Mouse (Mus musculus): ENCODE results near the gene Rnaseh1.

Rnaseh1 gene

DNA sequence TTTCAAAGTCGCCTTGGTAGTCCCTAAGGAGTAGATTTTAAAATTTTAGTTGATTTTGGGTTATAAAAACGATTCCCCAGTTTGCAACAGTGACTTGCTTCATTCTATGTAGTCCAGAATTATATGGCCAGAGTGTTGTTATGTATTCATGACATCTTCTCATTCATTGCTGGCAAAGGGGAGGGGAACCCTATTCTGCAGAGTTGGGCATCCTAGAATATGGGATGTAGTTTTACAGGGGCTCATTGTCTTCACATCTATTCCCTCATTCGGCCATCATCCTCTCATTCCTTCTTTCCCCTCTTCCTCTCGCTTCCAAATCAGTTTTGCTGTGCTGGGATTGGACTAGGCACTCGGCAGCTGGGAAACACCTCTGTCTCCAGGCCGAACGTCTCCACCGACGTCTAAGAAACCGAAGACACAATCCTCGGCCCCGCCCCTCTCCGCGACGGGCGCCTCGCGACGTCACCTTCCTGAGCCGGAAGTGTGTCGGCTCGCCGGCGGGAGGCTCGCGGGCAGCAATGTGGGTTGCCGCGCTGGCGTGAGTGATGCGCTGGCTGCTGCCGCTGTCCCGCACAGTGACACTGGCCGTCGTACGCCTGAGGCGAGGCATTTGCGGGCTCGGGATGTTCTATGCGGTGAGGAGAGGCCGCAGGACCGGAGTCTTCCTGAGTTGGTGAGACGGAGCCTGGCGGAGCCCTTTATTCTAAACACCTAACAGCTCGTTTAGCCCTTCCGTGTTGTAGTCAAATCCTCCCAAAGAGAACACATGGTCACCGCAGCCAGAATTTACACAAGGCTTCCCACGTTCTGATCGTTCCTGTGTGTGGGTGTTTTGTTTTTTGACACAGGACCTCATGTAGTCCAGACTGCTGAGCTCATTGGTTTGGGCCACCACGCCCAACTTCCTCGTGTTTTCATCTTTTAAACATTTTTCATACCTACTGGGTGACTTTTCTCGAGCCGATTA, at the start of gene Rnaseh1:
Gene Rnaseh1 (plus strand): TSS at position 462 of the 970 bp plus-strand sequence.
- peak; percentile 82 for DNase-seq (ENCODE audit: low read depth)

DNA sequence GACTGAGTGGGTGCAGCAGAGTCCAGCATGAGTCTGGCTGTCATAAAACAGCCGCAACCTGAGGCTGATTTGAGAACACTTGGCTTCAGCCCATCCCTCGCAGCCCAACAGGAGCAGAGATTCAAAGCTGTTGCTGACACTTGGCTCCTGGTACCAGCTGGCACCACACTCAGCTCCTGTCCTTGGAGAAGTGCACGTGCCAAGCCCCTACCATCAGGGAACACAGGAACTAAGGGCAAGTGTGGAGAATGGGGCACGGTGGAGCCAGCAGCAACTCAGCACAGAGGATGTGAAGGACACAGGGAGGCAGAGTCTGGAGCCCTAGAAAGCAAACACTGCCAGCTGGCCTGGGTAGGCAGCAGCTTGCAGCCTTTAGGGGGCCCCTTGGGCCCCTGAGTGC, 47.1 kb upstream of the Rnaseh1 start:
- DNase-seq (ENCODE audit: low read depth), result no peak

DNA sequence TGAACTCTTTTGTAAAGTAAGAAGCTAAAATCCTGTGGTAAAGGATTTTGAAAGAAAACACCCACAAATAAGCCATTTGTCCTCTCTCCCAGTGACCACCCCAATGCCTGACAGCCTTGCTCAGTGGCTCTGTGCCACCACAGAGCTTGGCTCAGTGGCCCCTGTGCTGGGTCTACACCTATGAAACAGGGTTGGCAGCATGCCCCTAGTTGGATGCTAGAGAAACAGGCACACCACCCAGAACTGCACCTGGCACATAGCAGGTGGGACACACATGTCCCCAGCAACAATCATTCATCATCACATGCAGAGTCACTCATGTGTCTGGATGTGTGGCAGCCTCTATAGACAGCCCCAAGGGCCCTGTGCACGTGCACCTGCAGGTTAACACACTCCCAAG, 45.9 kb upstream of the Rnaseh1 start:
- DNase-seq (ENCODE audit: low read depth), result no peak

DNA sequence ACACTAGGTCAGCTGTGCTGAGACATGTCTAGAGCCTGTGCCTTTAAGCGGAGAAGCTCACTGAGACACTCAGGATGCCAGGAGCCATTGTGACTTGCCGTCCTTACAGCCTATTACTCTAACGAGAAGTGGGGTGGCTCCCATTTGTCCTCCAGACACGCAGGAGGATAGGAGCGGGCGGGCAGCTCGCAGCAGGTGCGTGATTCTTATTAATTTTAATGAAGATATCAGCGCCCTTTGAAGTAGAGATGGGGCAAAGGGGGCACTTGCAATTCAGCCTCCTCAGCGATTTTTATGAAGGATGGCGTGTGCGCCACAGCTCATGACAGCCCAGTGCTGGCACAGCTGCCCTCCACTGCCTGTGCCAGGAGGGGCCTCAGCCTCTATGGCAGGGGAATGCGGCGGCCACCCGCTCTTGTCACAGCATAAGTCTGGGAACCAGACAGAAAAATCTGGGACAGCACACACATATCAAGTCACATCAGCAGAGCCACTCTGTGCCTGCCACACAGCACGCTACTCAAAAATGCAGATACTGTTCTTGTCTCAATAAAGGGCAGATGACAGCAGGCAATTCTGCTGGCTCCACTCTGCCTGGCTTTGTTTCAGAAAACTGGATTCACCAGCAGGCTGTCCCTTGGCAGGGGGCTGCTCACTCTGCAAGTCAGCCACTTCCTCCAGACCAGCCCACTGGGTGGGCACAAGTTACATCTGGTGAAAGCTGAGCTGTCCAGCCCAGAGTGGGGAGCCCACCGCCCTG, 41.7 kb upstream of the Rnaseh1 start:
- no peak for DNase-seq (ENCODE audit: low read depth)

DNA sequence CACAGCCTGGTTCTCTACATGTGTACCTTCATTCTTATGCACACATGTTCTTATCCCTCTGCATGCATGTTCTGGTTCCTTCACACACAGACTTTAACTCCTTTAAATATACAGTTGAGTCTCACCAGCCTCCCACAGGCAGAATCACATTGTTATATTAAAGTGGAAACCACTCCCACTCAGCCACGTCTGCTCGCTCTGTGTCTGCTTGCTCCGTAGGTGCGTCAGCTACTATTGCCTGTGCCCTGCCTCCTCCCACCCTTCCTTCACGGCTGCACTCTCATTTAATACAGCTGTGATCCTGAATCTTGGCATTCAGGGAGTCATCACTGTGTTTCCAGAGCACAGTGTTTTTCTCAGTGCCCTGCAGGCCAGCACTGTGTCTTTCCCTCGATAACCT, 37.0 kb upstream of the Rnaseh1 start:
- DNase-seq (ENCODE audit: low read depth), result no peak

DNA sequence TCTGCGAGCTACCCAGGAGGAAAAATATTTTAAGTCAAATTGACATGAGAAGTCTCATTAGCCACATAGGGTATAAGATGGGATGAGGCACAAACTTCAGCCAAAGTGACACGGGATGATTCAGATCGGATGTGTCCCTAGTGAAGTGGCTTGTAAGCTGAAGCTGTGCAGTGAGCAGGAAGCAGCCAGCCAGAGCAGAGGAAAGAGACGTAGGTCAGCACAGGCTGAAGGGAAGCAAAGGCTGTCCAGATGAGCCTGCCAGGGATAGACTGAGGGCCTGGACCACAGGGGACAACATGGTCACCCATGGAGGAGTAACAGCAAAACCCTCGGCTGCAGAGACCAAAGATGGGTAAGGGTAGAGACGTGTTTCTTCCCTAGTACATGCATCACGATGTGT, 35.0 kb upstream of the Rnaseh1 start:
- no peak for DNase-seq (ENCODE audit: low read depth)

DNA sequence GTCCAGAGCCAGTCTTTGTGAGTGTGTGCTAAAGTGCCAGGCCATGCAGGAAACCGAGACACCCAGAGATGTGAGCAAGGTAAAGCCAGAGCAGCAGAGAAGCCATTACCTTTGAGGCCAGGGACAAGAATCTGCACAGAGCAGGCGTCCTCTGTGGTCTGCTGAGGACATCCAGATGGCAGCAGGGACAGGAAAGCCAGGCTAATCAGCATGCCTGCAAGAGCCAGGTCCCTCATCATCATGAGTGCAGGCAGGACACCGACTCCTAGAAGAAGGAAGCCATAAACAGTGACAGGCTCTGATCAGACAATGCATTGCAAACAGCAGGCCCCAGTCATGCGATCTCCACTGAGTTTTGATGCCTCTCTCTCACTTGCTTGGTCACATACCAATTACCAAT, 32.1 kb upstream of the Rnaseh1 start:
- no peak for DNase-seq (ENCODE audit: low read depth)

DNA sequence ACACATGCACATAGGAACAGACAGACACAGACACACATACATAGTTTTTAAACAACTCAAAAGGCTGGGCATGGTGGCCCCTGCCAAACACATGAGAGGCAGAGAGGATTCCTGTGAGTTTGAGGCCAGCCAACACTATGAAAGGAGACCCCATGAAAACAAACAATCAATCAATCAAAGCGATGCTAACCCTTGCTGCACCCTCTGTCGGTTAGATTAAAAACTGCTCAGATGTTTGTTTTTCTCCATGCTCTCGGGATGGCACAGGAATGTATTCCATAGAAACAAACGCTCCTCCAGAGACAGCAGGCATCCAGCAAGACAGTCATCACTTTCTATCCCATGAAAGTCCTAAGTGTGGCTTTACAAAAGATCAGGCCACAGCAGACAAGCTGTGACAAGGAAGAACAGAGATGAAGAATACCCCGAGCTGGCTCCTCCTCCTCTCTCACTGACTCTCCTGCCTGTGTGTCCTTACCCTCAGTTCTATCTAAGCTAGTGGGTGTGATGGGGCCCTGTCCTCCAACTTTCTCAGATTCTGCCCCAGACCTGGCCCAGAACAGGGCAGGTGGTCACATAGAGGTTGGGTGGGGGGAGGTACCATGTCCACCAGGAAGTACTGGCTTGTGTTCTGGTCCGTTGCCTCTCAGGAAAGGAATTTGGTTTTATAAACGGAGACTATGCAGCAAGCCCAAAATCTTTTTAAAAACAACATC, 27.8 kb upstream of the Rnaseh1 start:
- DNase-seq (ENCODE audit: low read depth), result no peak

DNA sequence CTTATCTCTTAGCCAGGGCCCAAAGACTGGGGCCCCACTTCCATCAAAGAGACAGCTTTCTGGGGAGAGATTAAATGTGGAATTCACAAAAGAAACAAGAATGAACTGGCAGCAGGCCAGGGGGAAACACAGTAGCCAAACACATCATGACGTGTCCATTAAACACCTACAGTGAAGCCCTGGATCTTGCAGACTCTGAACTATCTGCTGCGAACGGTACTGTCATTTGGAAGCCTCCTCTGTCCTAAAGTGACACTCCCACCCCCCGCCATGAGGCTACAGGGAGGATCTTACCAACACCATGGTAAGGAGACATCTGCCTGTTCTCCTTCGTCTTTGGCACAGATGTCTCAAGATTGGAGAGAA, 27.3 kb upstream of the Rnaseh1 start:
- no peak for DNase-seq (ENCODE audit: low read depth)

DNA sequence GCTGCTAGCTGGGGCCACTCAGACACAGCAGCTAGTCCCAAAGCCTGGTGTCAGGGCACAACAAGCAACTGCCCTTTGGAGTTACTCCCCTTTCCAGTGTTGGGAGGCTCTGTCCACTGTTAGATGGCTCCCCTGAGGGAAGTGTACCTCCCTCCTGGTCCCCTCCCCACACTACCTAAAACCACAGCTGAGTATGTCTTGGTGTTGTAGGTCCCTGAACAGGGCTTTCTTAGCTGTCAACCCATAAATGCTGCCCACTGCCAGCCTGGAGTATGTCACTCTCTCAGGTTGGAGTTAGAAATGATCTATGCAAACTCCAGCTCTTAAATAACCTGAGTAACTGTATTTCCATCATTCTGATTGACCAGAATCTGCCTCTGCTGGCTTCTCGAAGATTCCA, 26.8 kb upstream of the Rnaseh1 start:
- DNase-seq (ENCODE audit: low read depth), result no peak

DNA sequence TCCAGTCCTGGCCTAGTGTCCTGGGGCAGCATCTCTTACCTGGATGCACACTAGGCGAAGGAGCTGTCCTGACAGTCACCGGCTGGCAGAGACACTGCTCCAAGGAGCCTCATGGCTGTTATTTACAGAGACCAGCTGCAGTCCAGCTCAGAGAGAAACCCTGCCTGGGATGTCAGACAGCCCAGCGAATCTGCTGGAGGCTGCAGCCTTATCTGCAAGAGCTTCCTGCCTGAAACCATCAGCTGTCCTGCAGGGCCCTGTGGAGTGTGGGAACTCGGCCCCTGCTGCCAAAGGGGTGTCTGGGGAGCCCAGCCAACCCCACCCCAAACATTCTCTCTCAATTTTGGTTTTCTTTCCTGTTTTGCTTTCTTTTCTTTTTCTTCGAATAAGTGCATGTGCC, 26.2 kb upstream of the Rnaseh1 start, which contains the start of gene Colec11:
Gene Colec11 (minus strand): TSS at position 183 of the 400 bp plus-strand sequence.
- DNase-seq (ENCODE audit: low read depth), result no peak

DNA sequence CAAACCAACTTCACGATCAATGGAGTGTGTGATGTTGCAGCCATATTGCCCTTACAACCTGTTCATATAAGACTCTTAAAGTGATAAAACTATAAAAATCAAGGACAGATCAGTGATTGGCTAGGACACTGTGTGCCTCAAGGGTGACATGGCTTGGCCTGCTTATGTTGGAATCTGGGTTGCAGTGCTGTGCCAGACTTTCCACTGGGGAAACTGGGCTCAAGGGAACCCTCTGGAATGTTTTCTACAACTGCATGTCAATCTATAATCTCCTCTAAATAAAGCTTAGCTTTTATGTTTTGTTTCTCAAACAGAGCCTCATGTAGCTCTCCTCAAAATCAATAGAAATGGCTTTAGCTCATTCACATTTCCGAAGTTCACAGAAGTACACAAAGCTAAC, 25.2 kb upstream of the Rnaseh1 start:
- no peak for DNase-seq (ENCODE audit: low read depth)

DNA sequence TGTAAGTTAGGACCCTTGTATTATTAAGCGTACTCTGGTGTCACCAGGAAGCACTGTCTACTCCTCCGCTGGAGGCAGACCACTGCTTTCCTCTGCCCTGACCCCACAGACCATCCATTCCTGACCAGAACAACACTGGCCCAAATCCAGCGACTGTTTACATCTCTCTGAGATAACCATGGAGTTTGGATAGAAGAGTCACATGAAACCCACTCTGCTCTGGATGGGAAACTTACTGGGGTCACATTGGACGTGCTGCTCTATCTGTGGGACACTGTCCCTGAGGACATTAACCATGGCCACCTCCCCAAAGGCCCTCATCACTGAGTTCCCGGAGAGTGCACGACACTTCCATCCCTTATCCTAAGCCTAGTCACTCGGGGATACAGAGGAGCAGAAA, 24.0 kb upstream of the Rnaseh1 start:
- DNase-seq (ENCODE audit: low read depth), result no peak

DNA sequence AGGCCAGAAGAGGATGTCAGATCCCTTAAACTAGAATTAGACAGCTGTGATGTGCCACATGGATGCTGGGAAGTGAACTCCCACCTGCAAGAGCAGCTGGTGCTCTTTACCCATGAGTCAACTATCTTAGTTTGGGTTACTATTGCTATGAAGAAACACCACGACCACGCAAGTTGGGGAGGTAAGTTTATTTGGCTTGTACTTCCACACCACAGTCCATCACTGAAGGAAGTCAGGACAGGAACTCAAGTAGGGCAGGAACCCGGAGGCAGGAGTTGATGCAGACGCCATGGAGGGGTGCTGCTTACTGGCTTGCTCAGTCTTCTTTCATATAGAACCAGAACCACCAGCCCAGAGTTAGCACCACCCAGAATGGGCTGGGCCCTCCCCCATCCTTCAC, 22.3 kb upstream of the Rnaseh1 start:
- no peak for DNase-seq (ENCODE audit: low read depth)

DNA sequence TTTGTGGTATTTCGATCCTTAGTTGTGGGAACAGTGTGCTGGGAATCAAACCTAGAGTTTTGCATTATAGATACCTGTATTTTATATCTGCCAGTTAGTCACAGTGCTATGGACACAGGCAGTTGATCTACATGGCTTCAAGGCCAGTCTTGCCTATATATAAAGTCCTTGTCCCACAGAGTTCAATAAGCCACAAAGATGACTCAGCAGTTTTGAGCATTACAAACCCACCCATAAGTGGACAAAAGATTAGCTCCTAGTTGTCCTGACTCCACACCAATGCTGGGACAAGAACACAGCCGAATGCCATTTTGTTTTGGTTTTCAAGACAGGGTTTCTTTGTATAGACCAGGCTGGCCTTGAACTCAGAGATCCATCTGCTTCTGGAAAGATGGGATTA, 21.0 kb upstream of the Rnaseh1 start:
- no peak for DNase-seq (ENCODE audit: low read depth)

DNA sequence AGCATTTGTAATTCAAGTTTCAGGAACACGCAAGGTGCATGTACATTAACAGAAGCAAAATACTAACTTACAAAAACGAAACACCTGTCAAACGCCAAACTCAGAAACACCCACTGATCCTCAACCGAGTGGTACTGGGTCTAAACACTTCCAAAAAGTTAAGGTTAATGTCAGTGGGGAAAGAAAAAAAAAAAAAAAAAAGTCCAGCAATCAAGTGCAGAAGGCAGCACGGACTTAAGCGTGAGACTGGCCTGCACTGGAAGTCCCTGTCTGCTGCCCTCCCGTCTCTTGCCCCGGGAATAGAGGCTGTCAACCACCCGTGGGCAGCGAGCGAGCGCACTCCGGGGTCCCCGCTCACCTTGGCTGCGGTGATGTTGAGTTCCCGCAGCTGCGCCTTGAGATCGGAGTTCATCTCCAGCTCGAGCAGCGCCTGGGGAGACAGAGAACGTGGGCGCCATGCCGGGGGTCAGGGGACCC, 14.3 kb upstream of the Rnaseh1 start:
- no peak for DNase-seq (ENCODE audit: low read depth)

DNA sequence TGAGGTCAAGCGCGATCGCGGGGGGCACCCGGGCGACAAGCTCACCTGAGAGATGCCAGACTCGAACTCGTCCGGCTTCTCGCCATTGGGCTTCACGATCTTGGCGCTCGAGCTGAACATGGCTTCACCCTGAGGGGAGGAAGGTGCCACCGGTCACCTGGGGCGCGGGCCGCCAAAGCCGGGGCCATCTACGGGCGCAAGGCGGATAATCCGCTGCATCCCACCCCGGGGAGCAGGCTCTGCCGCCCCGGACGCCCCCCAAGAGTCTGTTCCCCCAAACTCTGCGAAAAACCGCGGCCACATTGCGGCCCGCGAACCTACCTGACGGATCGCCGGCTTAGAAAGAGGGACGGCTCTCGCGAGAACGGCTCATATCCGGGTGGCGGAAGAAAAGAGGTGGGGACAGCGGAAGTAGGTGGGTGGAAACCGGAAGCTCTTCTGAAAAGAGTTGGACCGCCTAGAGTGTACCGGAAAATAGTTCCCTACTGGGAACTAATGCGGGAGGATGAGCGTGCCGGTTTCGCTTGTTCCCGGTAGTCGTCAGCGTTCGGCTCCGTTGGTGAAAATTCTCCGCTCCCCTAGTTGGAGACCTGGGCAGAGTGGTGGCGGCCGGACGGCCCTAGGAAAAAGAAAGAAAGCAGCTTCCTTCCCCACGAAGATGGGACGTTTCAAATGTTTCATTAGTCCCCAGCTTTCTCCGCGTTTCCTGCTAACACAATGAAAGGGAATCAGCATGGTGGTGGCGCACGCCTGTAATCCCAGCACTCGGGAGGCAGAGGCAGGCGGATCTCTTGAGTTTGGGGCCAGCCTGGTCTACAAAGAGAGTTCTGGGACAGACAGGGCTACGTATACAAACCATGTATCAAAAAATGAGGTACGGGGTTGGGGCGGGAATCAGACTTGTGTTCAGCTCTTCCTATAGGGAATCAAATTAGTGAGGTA, 13.6 kb upstream of the Rnaseh1 start, which contains the start of gene Rps7:
Gene Rps7 (minus strand): TSS at position 419 of the 942 bp plus-strand sequence.
- DNase-seq (ENCODE audit: low read depth), result peak; percentile 85

DNA sequence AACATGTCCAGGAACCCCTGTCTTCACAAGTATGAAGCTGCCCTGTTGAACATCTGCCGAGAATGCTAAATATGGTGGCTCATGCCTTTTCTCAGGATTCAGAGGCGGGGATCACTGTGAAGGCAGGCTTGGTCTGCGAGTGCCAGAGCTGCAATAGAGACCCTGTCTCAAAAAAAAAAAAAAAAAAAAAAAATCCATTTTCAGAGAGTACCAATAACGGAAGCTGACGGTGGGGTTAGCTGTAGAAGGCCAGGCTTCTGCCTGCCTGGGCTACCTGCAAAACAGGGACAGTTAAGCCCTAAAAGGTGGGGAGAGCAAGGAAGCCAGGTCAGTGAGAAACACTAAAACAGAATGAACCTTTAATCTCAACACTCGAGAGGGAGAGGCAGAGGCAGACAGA, 12.9 kb upstream of the Rnaseh1 start:
- DNase-seq (ENCODE audit: low read depth), result no peak

DNA sequence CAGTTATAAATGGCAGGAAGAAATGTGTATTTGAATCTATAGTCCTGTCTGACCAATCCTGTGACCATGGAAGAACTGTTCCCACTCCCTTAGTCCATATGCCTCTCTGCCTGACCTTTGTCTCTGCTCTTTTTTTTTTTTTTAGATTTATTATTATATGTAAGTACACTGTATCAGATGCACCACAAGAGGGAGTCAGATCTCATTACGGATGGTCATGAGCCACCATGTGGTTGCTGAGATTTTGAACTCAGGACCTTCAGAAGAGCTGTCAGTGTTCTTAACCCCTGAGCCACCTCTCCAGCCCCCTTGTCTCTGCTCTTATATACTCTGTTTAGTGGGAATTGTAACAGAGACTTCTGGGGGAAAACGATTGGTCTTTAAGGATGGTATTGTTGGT, 10.6 kb upstream of the Rnaseh1 start:
- DNase-seq (ENCODE audit: low read depth), result no peak

DNA sequence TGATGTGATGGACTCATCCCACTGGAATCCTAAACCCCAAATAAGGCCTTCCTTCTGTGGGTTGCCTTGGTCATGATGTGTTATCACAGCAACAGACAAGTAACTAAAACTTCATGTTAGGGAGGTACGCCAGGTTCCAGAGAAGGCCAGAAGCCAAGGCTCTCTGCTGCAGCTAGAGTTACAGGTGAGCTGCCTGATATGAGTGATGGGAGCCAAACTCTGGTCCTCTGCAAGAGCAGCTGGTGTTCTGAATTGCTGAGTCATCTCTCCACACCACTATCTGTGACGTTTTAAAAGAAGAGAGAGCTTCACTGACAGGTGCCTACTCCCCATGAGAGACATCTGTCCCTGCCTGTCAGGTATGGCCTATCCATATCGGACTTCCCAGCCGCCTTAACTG, 13.2 kb downstream of the Rnaseh1 start:
- DNase-seq (ENCODE audit: low read depth), result no peak

DNA sequence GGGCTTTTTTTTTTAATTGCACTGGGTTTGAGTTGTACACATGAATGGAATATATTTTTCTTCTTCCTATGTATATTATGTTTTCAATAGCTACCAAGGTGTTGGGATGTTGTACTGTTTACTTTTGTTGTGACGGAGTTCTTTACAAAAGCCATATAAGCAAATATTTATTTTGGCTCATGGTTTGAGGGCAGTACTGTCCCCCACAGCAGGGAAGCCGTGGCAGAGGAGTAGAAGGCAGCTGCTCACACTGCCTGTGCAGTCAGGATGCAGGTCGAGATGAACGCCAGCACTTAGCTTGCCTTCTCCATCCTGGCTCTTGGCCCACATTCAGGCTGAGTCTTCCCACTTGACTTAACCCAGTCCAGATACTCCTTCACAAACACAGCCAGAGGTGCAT, 17.3 kb downstream of the Rnaseh1 start:
- no peak for DNase-seq (ENCODE audit: low read depth)

Data from c-Kit-positive CD71-negative TER-119-negative erythroid progenitor cells, embryonic 14.5 days (primary cell).